ENCODE assay signal across 21 mouse cellular contexts in genomic region chr4:57068397-57068796, GRCm38 (mm10).
DNase-seq lines count a peak whose midpoint lies in the region; ATAC-seq lines count a peak whose summit lies in the region.
"Had no signal": no experiment of that assay in that cellular context is flagged by ENCODE, and none has a peak within 500 bp of the region (broad histone marks: within the 10 kb centered on the region; RNA-seq: fewer than 3 reads in every experiment).

No protein-coding gene starts in this region.

- H3K4me2 ChIP-seq in lung, embryonic 15.5 days, result no peak overlapping the region; the same call in 1 of the 2 replicates
- H3K4me2 ChIP-seq: heart, embryonic 11.5 days; heart, embryonic 15.5 days; hindbrain, embryonic 14.5 days had no signal

- peaks cover 16% of the 10 kb centered on the region for H3K4me1 ChIP-seq in lung, embryonic 15.5 days
- peaks cover 47% of the 10 kb centered on the region for H3K4me1 ChIP-seq in megakaryocyte, embryonic 14.5 days

- H3K27ac ChIP-seq in lung, embryonic 15.5 days, result peak overlapping the region; percentile 55; the same call in 1 of the 2 replicates
- H3K27ac ChIP-seq: forebrain, embryonic 10.5 days; heart, embryonic 15.5 days; hindbrain, embryonic 10.5 days; hindbrain, embryonic 14.5 days had no signal

- H3K9ac ChIP-seq in lung, embryonic 15.5 days, result no peak overlapping the region
- H3K9ac ChIP-seq: heart, embryonic 15.5 days; hindbrain, embryonic 14.5 days had no signal

- WGBS in lung, embryonic 15.5 days, result 39% methylated on average over 7 of the region's 7 CpGs

- H3K27me3 ChIP-seq in lung, embryonic 15.5 days, result peaks cover 55% of the 10 kb centered on the region; the same call in 1 of the 2 replicates
- H3K27me3 ChIP-seq in megakaryocyte, embryonic 14.5 days (replicated peaks), result peaks cover 13% of the 10 kb centered on the region
- H3K27me3 ChIP-seq: heart, embryonic 15.5 days had no signal

- no peak for ATAC-seq in lung, embryonic 15.5 days (ENCODE audit: borderline replicate concordance, extremely low read depth, low FRiP score, low TSS enrichment)
- no peak for ATAC-seq in megakaryocyte, adult 5-6 weeks (ENCODE audit: poor library complexity, severe bottlenecking)
- ATAC-seq in hematopoietic stem cell, adult 5-6 weeks (replicated peaks in 1 of 2; ENCODE audit: insufficient read depth in 1 of 2, low FRiP score in 2 of 2, low TSS enrichment in 1 of 2, low read depth in 1 of 2, poor library complexity in 2 of 2, severe bottlenecking in 2 of 2), result peak; percentile 35 to 60
- ATAC-seq in erythroblast, adult 5-6 weeks (replicated peaks; ENCODE audit: low FRiP score, poor library complexity, severe bottlenecking), result no peak
- ATAC-seq: forebrain, embryonic 14.5 days had no signal

- H3K9me3 ChIP-seq in lung, embryonic 15.5 days, result no peaks in the 10 kb centered on the region
- no peaks in the 10 kb centered on the region for H3K9me3 ChIP-seq in megakaryocyte, embryonic 14.5 days
- H3K9me3 ChIP-seq: forebrain, embryonic 10.5 days; heart, embryonic 15.5 days; hindbrain, embryonic 10.5 days had no signal

- no peak overlapping the region for H3K4me3 ChIP-seq in lung, embryonic 15.5 days
- peak overlapping the region; percentile 67 for H3K4me3 ChIP-seq in megakaryocyte, embryonic 14.5 days (replicated peaks)
- H3K4me3 ChIP-seq: erythroblast, embryonic 14.5 days; forebrain, embryonic 10.5 days; heart, embryonic 15.5 days; hindbrain, embryonic 10.5 days had no signal

- H3K36me3 ChIP-seq in lung, embryonic 15.5 days, result no peaks in the 10 kb centered on the region
- H3K36me3 ChIP-seq in megakaryocyte, embryonic 14.5 days (replicated peaks; ENCODE audit: low read length), result no peaks in the 10 kb centered on the region
- H3K36me3 ChIP-seq: forebrain, embryonic 10.5 days; heart, embryonic 15.5 days; hindbrain, embryonic 10.5 days had no signal

- DNase-seq in lung, postnatal 4 days, result no peak
- DNase-seq in retina, postnatal 1 day, result no peak
- DNase-seq: adrenal gland, adult 2 months; adrenal gland, postnatal 25 days; cerebellum, adult 18-20 months; cerebellum, adult 9-11 months; cerebellum, postnatal 36 days; heart, adult 18-20 months; heart, postnatal 14 days had no signal

Comparison
In these comparisons a context has a peak if more than half of its experiments do, and no peak if none do; other contexts are left out.
1. ATAC-seq: peak in hematopoietic stem cell, adult 5-6 weeks (2 of 2); none in lung, embryonic 15.5 days (single experiment), megakaryocyte, adult 5-6 weeks (single experiment) and erythroblast, adult 5-6 weeks (single experiment).